Mouse (Mus musculus): ENCODE results near the gene Tex35.

DNA sequence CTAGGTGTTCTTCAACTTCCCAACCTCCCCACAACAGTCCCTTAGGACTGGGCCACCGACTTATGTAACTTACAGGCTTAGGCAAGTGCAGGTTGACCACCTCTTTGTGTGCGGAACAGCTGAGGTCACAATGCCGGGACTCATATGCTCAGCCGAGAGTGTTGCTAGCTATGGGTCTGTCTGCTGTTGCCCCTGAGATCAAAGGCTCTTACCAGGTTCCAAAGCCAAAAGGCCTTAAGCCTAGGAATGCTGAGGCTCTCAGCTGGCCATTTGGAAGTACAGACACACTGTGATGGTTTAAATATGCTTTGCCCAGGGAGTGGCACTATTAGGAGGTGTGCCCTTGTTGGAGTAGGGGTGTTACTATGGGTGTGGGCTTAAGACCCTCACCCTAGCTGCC lies at the start of gene Tex35:
- TF ChIP-seq CTCF (IDR thresholded peaks at IDR 0.05; ENCODE audit: borderline replicate concordance, extremely low read depth, insufficient read depth, insufficient read length) (no peak), POLR2A (IDR thresholded peaks at IDR 0.05; ENCODE audit: borderline replicate concordance, extremely low read depth, insufficient read depth, insufficient read length, poor library complexity, severe bottlenecking) (no peak)
